Mouse (Mus musculus) E14TG2a.4 (cell line): ENCODE measurements around the gene Ptcd2.

ENCODE experiments used
- CTCF ChIP-seq: conservative IDR thresholded peaks from 2 replicates; pipeline ENCODE4 v1.5.1; 2014; ENCODE audit warnings: low read length
- NANOG ChIP-seq: IDR thresholded peaks from 2 replicates; pipeline ENCODE4 v1.6.1; 2014; ENCODE audit warnings: borderline replicate concordance, low read length, mixed read lengths
- POU5F1 ChIP-seq: IDR thresholded peaks from 2 replicates; pipeline ENCODE4 v1.6.1; 2014; ENCODE audit warnings: low read length, borderline replicate concordance

- TF ChIP-seq CTCF: no peak
- TF ChIP-seq NANOG: no peak
- TF ChIP-seq POU5F1: no peak
Measured at GRCm38 (mm10) chr13:99369103-99369502, 24.6 kb upstream of the Ptcd2 start.
